Mouse (Mus musculus) mouse trophoblast stem cell (cell line): ENCODE measurements at regions not wholly inside any gene's neighbourhood (a gene's known extent, or its start where the extent isn't known, plus 50 kb on each side); places are given as distances from the start of the nearest gene placed in this dataset.

Source experiments
- in situ Hi-C, 2 experiments: fragments of 300-500 bp; cut with MseI, MboI; formaldehyde crosslinking; loops; 2 replicates in 1 of 2; 3 replicates in 1 of 2; pipeline ENCODE4 v1.15.1; 2025

DNA sequence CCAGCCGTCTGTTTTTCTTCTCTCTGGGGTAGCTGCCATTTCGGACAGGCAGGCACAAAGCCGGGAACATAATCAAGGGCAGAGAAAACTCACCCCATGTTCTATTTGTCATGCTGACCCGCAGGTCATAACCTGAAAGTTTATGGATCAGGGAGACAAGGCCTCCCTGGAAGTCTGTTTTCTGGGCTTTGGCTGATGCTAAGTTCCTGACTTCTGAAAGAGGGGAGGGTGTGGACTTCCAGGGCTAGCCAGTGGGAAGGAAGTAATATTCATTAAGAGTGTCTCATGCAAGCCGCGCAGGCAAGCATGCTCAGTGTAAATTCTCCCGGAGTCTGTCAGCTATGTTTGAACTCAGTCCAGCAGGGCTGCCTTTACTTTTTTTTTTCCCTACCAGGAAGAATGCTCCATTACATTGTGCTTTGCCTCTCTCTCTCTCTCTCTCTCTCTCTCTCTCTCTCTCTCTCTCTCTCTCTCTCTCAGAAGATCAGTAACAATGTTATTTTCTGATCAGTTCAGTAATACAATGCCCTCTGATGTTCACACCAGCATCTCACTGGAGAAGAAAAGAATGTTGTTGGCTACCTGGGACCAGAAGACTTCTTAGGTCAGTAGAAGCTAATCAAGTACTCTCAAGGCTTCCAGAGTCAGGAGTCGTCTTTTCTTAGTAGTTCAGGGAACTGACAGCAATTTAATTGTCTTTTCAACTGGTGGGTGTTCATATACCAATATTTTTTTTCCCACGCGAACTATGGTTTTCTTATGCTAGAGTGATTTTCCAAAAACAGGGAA is 165.5 kb upstream of the Ubash3b start:
- in situ Hi-C loops = no loop called here

DNA sequence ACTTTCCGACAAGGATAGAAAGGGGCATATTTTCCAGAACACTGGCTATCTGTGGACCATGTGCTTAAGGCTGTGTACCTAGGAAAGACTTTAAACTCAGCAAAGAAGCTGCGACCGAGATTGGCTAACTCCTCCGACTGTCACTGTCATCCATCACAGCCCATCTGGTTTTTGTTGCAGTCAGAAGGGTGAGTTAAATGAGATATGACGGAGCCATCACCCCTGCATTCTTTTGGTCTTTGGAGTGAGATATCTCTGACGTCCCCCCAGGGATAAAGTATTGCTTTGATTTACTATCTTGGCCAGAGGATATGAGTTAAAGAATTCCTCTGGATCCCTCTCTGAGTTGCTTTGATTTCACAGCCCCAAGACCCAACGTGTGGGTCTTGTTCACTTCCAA is 160.0 kb upstream of the Ubash3b start:
- in situ Hi-C loops = no loop called here

DNA sequence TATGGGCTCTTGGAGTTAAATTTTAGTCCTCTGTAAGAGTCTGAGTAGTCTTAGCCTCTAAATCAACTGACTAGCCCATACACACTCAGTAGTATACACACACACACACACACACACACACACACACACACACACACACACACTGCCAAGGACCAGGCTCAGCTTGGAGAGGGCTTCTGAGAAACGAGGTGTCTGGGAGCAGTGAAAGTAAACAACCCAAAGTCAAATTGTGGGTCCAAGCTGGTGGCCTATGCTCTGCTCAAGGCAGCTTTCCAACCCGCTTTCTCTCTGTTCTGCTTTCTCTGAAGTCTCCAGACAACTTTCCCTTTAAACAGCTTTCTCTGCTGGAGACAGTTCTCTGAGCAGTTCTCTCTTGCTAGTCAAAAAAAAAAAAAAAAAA is 157.6 kb upstream of the Ubash3b start:
- in situ Hi-C loops = no loop called here

DNA sequence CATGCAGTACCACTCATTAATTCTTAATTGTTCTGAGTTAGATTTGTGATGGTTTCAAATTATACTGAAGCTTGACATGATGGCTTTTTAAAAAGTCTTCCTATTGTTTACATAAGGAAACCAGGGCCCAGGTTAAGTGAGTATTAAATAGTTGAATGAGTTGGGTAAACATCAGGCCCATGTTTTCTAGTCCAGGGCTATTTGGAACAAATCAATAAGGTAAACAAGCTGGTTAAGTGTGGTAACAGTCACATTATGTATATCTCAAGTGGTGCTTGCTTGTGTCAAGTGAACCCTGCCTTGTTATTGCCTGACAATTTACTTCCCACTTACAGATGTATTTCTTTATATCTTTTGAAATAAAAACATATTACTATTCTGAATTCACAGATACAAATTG is 144.7 kb upstream of the Ubash3b start:
- in situ Hi-C loops = no loop called here

DNA sequence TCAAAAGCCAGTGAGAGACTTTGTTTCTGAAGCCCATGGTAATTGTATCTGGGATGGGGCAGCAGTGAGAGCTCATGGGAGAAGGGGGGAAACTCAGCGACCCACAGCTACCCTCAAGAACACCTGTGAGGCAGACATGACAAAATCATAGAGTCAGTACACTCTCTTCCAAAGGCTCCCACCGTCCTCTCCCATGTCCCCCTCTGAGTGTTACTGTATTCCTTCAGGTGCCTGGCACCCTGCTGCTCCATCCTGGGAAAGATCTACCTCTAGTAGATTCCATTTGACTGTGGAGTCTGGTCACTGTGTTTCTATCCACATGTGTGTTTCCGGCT is 142.0 kb upstream of the Ubash3b start:
- in situ Hi-C loops = no loop called here

DNA sequence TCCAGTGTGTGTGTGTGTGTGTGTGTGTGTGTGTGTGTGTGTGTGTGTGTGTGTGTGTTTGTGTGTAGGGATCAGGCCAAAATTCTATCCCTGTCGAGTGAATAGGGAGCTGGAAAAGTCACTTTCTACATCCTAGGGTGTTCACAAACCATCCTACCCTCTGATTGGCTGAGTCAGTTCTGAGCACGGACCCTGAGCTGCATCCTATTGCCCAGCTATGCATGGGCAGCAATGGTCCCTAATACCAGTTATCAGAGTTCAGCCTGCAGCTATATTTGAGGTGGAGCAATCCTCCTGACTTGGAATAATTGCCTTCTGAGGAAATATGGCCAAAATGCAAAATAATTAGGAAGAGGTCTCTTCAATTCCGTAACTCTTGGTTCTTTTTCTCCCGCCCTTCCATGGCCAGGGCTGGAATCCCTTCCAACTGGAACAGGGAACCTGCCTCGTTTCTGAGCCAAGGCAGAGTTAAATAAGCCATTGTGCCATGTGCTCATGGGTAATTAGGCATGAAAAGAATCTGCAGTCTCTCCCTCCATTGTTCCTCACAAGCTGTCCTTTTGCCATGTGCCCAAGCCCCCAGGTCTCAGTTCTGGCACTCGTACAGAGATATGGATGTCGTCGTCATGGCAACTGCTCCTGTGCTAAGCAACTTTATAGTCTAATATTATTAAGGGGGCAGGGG is 141.5 kb upstream of the Ubash3b start:
- in situ Hi-C loops = no loop called here

DNA sequence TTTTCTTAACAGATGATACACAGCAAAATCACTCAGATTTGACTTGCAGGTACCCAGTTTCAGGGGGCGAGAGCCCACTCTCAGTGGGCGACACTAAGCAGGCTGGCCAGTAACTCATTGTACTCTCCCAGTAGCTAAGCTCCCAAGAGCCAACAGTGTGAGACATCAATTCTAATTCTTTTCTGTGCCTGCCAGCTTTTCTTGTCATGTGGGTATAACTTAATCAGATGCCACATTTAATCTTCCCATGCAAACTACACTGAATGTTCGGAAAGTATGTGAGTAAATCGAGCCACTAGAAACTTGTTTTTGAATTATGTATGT is 124.6 kb upstream of the Ubash3b start:
- in situ Hi-C loops = no loop called here

DNA sequence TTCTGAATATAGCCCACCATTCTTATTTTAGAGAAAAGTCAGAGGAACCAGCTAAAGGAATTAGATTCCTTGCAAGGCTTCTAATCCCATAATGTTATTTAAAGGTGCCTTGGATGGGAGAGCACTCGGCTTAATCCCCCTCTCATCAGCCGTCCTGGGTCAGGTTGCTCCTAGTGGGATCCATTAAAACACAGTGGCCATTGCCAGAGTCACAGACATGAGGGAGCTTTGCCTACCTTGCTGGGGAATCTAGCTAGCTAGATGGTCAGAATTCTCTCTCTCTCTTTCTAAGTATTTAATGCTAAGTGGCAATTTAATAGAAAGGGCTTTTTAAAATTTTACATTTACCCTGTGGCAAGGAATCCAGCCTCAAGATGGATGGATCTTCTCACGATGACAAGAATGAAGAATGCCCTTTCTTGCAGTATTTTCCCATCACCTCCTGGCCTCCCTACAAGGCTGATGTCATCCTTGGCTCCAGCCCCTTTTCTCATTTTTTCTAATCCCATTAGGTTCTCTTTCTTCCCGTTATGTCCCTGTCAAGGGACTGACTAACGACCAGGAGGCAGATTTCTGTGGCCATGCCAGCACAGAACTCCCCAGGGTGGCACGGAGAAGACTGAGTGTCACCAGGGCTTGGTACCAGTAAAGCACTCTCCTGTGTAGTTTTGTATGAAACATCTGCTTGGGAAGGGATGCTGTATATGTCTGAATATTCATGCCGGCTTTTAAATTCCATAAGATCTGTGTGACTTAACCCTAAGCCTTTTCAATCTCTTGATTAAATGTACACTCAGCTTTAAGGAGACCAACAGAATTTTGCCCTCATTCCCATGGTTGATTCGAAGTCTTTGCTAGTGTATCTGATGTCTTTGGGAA is 124.0 kb upstream of the Ubash3b start:
- in situ Hi-C loops = no loop called here

DNA sequence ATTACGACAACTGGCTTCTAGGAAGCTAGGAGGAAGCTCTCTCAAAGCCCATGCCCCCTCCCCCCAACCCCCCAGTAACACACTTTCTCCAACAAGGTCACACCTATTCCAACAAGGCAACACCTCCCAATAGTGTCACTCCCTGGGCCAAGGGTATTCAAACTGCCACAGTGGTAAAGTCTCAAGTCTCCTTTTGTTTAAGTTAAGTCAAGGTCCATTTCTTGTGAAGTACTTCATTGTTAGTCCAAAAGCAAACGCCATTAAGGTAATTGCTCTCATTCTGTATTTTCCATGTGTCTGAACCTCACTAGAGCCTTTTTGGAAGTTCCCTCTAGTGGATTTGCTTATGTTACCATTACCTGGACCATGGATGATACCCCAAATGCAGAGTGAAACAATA is 116.2 kb upstream of the Ubash3b start:
- in situ Hi-C loops = no loop called here

DNA sequence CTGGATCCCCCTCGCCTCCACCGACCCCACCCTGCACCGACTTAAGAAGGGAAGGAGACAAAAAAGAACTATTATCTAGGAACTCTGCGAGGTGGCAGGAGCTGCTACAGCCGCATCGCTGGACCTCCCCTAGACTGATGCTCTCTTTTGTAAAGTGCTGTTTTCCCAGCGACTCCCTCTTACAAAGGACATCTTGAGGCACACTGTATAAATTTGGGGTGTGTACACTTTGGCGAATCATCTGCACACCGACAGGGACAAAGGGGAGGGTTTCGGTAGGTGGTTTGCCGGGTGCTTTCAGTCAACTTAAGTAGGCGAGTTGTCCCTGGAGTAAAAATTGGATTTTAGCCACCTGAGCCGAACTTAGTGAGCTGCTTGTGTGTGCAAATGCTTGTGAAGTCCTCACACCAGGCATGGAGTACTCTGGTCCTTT is 112.4 kb upstream of the Ubash3b start:
- in situ Hi-C loops = no loop called here

DNA sequence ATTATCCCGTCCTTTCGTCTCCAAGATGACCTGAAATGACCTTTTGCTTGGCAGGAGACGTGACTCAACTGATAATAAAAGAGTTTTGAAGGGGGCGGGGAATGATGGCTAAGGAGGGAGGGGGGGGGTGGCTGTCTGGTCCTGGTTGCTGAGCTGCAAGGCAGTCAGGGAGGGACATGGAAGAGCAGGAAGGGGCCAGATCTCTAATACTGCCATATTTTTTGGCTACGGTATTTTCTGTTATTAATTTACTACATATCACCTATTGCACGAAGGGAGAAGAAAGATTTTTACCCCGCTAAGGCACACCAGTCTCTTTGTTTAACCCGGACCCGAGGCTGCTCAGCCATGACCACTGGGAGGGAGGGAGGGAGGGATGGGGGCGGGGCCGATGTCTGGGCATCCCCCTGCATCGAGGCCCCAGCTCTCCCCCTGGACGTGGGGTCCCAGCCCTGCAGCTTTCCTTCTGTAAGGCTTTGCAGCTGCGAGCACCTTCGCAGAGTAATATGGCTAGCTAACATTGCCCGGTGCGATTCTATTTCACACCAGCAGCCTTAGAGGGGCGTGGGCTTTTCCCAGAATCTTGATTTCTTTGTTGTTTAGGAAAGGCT is 111.8 kb upstream of the Ubash3b start:
- in situ Hi-C loops = no loop called here

DNA sequence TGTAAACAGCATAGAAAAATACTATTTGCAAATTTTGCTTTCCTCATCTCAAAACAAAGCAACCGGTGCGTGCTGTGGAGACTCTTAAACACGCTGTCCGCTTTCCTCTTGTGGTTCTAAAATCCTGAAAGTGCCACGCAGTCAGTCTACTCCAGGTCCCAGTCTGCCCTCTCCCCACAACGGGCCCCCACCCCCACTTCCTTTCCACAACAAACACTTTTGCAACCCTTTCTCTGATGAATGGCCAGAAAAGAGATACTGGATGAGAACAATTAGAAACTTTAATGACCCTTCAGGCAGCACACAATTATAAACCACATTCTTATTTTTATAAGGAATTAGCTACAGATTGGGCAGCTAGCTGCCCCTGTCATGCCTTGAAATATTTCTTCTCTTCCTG is 111.1 kb upstream of the Ubash3b start:
- in situ Hi-C loops = no loop called here

DNA sequence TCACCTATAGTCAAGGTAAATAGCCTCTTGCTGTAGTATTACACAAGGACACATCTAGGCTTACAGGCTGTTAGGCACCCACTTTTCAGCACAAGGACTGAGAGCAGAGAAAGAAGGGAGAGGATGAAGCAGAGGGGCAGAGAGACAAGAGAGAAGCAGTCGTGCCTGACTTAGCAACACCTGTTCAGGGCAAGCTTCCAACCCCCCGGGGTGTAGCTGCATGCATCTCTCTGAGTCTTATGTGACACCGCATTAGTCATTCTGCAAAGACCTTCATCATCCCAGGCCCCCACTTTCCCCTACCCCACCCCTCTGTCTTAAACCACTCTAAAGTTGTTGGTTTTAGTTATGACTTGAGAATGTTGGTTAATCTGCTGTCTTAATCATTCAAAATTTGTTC is 106.6 kb upstream of the Ubash3b start:
- in situ Hi-C loops = no loop called here

DNA sequence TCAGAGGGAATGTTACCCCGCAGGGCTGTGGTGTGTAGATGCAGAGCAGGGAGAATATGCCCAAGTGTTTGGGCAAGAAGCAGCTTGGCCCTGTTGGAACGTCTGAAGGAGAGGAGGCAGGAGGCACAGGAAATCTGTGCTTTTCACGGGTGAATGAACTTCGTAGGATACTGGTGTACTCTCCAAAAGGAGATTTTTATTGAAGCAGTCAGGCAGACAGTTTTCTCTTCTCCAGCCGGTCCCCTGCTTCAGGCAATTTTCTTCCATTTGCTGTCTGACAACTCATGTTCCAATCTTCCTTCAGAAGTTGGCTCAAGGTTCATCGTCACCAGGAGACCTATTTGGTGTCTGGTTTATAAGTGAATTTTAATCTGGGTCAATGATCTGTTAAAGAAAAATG is 103.0 kb upstream of the Ubash3b start:
- in situ Hi-C loops = no loop called here

DNA sequence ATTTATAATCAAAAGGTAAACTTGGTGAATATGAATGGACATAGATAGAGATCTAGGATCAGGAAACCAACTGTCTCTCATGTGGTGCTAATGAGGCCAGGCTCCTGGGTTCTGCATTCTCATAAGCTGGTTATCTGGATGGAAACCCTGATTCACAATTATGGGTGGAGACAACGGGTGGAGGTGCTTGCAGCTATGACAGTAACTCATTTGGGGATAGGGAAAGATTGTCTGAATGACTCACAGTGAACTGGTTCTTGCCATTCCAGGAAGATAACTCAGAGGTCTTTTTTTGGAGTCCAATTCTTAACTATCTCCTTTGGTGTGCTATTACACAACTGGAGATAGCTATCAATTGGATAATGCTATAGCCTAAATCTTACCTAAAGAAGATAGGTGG is 95.7 kb upstream of the Ubash3b start:
- in situ Hi-C loops = no loop called here

DNA sequence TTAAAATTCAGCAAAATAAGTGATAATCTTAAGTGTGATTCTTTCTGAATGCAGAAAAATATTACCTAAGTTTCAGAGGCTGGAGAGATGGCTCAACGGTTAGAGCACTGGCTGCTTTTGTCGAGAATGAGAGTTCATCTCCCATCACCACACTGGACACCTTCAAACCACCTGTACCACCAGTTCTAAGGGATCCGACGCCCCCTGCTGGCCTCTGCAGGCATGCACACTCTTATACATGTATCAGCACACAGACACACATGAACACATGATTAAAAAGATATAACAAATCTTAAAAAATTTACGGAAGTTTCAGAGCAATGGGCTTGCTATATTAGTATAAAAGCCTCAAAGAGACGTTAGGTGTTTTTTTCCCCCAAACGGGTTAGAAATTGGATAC is 80.9 kb upstream of the Ubash3b start:
- in situ Hi-C loops = no loop called here

DNA sequence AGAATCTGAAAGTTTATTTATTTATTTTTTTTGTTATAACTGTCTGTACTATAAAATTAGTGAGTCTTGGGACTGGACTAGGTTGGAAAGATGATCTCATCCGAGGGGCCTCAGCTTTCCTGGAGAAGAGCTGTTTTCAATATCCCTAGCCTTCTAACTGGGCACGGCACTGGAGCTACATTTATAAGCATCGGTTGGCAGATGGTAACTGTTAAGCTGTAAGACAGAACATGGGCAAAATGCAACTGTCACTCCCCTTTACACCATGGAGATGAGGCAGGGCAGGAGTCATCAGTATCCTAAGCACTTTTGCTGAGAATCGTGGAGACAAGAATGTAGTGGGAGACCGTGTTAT is 77.6 kb upstream of the Ubash3b start:
- in situ Hi-C loops = loop anchor here in 1 of 2 experiments (10.0 kb wide), 1 partner anchor 716 kb away; no protein-coding TSS in a partner anchor

DNA sequence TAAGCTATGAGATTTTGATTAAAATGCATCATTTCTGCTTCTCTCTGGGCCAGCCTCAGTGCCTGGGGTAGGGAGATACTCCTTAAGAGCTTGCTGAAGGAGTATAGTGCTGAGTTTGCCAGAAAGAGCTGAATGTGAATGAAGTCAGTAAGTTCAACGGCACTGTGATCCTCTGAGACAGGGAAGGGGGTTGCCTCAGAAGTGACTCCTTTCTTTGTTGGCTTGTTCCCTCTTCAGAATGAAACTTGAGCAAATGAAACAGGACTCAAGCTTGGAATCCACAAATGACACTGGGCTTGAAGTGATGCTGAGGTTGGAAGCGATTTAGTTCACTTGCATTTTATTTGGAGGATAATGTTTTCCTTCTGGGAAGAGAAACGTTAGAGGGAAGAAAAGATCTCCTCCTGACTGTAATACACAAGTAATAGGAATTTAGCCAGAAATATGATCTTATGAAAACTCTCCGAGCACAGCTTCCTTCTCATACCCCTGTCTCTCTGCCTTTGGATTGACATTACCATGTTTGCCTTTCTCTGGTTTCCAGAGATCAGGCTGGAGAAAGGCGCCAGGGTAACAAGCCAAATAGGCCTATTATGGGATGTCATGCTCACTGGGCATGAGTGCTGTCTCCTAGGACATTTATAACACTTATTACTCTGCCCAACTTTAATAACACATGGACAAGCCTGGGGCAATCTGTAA is 77.0 kb upstream of the Ubash3b start:
- in situ Hi-C loops = loop anchor here in 1 of 2 experiments (10.0 kb wide), 1 partner anchor 716 kb away; no protein-coding TSS in a partner anchor

DNA sequence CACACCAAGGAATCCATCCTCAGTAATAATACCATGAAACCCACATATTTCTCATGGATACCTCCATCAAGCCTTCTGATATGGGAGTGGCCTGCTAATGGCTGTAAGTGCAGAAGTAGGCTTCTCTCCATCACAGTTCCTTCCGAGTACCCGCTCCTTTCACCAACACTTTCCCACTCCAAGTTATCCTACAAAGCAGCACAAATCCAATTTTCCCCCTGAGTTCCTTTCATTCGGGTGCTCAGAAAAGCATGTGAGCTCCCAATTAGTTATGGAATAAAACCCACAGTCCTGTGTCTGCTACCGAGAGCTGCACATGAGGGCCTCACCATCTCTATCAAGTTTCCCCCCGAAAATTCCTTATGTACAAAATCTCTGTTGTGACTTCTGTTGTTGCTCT is 75.8 kb upstream of the Ubash3b start:
- in situ Hi-C loops = loop anchor here in 1 of 2 experiments (10.0 kb wide), 1 partner anchor 718 kb away; no protein-coding TSS in a partner anchor

DNA sequence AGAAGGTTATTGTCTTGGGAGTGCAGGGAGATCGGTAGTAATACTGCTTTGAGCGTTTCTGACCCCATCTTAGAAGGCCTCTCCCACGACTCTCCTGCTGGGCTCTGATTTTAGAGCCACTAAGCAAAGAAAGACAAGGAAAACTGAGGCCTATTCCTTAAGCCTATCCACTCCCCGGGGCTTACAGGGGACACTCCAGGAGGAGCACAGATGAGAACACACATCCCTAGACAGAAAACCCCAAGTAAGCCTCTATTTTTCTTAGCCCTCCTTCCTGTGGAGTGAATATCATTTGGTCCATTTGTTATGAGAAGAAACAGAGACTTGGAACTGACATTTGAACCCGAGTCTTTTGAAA is 67.7 kb upstream of the Ubash3b start:
- in situ Hi-C loops = loop anchor here (5.0 to 10.0 kb wide), 4 partner anchors 166 to 723 kb away; no protein-coding TSS in a partner anchor
